Mouse (Mus musculus) kidney, postnatal 10 days (tissue): ENCODE results near the gene Stag1.
A peak's percentile ranks its signal among the peaks of the same experiment; 100 is the strongest.

Experiments
- DNase-seq: peaks from one replicate; pipeline ENCODE4 v3.0.0; 2021; ENCODE audit warnings: mixed read lengths

Stag1 gene

DNA sequence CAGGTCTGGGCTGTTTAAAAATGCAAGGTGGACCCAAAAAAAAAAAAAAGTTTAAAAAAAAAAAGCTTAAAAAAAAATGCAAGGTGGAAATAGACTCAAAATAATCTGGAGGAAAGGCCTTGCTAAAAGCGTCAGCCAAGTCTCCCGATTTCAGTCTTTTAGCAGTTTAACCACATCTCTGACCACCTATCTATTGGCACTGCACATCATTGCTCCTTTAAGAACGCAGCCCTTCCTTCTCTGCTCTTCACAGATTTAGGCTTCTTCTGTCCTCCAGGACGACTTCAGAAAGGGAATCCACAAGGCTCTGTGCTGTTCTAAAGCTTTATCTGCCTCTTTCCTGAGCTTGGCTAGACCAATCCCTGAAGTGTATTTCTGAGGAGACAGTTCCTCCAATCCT, 366.5 kb downstream of the Stag1 start:
- no peak for DNase-seq

DNA sequence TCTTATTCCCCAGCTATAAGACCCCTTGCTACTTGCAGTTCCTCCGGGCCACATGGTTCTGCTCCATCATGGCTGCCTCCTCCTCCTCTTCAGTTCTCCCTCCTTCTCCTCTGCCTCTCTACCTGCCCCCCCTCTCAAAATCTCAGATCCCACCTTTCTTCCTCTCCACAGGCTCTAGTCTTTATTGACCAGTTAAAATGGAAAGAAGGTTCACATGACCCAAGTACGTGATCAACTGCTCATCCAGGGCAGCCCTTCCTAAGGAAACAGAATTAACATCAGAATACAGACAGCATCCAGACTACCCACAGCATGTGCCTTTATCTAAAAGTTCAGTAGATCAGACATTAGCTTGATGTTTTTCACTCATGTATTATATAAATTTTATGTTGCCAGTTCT, 371.9 kb downstream of the Stag1 start:
- no peak for DNase-seq

DNA sequence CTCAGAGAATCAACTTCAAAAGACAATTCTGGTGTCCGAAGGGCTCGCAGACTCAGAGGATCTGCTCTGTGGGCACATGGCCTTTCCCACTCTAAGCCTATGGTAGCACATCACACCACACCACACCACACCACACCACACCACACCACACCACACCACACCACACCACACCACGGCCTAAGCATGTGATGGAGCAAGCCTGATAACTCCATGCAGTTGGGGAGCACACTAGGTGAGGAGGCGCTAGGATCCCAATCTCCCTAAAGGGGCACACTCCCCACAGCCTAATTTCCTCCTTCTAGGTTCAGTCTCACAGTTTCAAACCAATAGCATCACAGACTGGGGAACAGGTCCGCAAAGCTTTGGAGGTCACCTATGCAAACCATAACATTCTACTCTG, 381.1 kb downstream of the Stag1 start:
- no peak for DNase-seq

DNA sequence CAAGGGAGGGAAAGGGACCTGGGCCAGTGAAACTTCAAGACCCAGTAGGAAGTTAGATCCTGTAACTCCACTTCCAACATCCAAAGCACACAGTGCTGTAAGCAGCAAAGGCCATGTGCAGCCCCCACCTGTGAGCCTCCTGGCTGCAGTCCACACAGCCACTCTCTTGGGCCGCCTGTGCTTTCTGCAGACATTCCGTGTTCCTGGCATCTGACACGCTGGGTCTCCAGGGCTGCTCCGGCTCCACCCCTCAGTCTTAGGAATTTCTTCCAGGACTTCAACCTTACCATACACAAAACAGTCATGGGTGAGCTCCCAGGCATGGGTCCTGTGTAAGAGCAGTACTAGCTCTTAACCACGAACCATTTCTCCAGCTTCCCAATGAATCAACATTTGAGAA, 381.7 kb downstream of the Stag1 start:
- DNase-seq = peak; percentile 55

DNA sequence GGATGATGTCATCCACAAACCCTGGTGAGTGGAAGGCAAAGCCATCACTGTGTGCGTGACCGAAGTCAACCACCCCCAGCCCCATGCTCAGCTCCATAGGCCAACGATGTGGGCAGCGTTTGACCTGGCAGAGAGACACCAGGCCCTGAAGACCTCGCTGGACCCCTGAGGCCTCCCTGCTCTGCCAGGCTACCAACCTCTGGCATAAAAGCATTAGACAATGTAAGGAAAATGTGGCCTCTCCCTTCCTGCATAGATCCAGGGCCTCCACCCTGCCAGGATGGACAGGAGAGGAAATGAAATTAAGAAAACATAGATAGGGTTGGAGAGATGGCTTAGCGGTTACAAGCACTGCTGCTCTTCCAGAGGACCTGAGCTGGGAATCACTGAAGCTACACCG, 385.2 kb downstream of the Stag1 start:
- DNase-seq = no peak

DNA sequence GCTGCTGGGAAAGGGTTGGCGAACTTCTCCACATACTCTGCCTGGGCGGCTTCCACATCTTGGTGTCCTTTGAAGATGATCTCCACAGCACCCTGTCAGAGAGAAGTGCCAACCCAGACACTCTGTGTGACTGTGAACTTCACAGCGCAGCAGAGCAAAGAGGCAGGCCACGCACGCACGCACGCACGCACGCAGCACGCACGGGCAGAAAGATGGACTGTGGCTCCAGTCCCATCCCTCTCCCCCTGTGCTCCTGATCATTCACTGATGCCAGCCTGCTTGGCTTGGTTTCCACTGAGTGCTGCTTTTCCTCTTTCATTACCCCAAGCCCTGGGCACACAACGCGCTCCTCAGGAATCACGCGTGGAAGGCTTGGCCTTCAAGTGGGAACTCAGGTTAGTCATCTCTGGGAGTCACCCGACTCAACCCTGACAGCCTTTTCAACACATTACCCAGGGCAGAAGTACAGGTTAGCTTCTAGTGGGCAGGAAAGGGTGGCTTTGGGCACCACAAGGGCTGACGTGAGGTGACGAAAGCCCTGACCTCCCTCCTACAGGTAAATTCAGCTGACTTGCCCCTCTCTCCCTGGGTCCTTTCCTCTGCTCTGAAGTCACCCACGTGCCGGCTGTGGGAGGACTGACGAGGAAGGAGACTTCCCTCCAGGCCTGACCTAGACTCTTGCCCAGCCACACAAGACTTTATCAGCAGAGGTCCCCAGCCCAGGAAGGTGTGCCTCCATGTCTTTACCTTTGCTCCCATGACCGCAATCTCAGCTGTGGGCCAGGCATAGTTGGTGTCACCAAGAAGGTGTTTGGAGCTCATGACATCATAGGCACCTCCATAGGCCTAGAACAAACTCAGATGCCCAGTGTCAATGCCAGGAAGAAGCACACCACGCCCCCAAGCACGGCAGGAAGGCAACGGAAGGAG, 387.0 kb downstream of the Stag1 start:
- no peak for DNase-seq

DNA sequence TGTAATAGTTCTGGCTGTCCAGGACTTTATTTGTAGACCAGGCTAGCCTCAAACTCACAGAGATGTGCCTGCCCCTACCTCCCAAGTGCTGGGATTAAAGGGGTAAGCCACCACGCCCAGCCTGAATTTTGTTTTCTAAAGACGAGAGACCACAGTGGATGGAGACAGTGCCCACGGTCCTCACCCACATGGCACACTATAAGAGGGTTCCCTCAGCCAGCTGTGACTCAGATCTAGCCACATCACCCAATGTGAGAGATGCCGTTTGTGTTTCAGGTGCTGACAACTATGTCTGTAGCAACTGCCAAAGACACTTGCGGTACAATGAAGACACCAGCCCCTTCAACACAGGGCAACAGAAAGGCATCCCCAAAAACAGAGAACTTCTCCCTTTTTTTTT, 389.4 kb downstream of the Stag1 start:
- DNase-seq = no peak

DNA sequence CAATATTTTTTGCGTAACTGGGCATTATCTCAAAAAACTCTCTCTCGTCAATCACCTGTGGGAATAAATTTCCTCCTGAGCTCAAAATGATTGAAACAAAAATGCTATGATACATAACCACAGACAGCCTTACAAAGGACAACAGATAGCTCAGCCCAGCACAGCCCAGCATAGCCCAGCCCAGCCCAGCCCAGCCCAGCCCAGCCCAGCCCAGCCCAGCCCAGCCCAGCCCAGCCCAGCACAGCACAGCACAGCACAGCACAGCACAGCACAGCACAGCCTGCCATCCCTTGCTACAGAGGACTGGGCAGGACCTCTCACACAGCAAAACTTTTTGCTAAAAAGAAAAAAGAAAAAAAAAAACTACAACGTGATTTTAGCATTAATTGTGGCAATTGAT, 390.3 kb downstream of the Stag1 start:
- DNase-seq = no peak

DNA sequence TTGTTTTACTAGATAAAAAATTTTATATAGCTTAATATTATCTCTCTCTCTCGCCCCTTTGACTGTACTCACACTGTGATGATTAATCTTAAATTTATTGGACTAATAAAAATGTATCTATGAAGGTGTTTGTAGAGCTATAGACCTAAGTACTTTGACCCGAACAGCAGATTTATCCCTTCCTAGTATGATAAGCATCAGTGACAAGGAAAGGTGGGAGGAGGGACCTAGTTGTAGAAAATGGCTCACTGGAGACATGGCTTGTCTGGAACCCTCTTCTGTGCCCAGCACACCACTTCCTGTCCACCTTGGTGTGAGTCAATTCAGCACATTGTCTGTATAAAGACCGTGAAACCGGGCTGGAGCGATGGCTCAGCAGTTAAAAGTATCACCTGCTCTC, 393.0 kb downstream of the Stag1 start:
- DNase-seq = no peak

DNA sequence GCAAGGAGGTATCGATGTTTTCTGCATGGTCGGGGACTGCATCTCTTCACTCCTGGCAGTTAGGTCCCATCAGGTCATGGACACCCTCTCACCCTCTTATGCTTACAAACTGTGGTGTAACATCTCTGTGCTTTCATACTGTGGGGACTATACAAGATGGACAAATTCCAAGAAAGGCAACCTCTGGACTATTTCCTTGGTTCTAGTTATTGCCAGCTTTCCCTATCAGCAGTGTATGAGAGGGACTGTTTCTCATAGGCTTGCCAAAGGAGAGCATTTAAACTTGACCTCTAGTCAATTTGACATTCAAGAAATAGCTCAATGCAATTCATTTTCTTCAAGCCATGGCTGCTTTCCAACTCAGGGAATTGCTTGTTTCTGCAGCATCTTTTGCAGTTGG, 393.7 kb downstream of the Stag1 start:
- DNase-seq = no peak

DNA sequence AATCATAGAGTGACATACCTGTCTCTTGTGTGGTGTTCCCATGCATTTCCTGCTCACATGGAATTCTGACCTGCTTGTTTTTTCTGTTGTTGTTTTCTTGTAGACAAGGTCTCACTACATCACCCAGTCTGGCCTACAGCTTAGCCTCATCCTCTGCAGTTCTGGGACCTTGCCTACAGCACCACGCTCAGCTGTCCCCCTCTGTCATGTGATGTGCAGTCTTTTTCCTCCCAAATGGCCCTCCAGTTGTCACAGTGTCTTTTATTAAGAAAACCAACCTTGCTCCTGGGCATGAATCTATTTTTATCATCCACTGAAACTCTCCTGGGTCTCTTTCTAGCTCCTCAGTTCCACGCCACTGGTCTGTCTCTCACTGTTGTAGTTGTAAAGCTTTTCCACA, 394.6 kb downstream of the Stag1 start:
- no peak for DNase-seq

DNA sequence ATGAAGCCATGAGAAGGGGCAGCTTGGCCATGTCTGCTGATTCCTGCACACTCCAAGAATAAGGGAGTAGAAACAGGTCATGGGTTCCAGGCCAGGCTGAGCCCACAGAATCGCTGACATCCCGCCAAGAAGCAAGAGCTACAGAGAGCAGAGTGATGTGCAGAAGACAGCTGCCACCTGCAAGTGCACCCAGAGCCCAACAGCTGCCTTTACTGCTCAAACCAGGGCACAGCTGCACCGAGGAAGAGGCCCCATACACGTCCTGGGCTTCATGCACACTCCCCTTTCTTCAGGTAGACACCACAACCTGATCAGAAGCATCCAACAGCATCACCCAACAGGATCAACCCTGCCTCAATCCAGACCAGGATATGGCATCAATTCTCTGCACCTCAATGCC, 396.3 kb downstream of the Stag1 start:
- no peak for DNase-seq

DNA sequence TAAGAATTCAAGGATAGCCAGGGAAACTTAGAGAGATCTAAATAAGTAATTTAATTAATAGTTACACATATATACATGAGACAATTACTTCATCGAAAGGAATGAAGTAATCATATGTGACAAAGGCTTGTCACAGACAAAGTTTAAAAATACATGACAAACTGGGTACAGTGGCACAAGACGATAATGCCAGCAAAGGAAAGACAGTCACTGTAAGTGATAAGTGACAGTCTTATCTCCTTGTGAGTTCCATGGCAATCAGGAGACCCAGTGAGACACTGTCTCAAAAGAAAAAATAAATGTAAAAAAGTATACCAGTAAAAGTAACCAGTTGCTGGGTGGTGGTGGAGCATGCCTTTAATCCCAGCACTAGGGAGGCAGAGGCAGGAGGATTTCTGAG, 399.5 kb downstream of the Stag1 start:
- DNase-seq = no peak

DNA sequence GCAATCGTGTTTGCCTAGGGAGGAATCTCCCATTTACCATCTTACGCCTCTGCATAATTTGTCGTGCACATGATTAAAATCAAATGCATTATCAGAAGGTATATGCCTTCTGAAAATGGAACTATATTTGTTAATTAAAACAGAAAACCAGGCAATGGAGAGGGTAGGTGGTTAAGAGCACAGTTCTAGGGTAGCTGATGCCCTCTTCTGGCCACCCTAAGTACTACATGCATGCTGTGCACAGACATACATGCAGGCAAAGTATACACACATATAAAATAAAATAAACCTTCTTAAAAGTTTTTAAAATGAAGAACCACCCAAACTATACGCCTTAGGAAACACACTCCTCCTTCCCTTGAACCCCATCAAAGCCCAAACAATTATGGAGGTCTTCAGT, 404.5 kb downstream of the Stag1 start:
- peak; percentile 32 for DNase-seq

DNA sequence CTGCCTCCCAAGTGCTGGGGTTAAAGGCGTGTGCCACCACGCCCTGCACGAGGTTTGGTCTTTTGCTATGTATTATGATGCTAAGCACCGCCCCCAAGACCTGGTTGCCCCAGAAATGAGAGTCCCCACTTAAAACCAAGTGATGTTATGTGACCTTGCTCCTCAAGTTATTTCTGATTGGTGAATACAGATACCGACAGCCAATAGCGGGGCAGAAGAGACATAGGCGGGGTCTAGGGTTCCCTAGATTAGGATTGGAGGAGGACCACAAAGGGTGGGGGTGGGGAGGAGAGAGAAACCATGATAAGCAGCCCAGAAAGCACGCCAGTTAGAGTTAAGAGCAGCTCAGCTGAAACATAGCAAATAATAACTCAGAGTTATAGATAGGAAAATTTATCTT, 405.2 kb downstream of the Stag1 start:
- DNase-seq = no peak

DNA sequence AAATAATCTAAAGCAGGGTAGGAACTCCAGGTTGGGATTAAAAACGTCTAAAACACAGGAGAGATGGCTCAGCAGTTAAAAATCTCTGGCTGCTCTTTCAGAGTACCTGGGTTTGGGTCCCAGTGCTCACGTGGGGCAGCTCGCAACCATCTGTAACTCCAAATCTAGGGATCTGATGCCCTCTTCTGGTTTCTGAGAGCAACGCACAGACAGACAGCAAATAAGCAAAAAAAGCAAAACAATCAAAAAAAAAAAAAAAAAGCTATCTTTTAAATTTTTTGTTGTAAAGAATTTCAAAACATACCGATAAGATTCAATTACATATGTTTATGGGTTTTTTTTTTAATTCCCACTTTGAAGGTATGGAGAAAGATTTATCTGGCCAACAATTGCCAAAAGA, 405.7 kb downstream of the Stag1 start:
- DNase-seq = no peak

DNA sequence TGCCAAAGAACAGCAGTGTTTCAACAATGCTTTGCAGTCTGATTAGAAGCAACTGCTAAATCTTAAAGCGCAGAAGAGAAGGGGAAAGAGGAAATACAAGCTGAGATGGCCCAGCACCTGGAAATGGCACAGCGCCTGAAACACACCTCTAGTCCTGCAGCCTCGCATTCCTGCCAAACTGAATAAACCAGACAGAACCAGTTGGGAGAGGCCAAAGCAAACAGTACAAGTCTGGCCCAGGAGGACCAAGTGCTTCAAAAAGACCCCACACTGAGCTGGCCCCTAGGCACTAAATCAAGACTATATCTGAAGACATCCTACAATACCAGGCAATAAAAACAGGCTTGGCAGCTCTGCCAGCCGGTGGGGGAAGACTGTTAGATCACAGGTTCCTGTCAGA, 408.3 kb downstream of the Stag1 start:
- DNase-seq = no peak
